Mouse (Mus musculus) kidney, postnatal 36 days (tissue): ENCODE measurements around the gene 5330417C22Rik.

Source experiments
- DNase-seq, 2 experiments: peaks; one replicate each; pipeline ENCODE4 v3.0.0; 2021 to 2022; ENCODE audit warnings: mixed read lengths in 2 of 2

The 5330417C22Rik gene

GRCm38 (mm10) chr3:108411026-108411753, 125.1 kb downstream of the 5330417C22Rik start:
- peak; percentile 89 to 93 for DNase-seq

GRCm38 (mm10) chr3:108410359-108410714, 126.0 kb downstream of the 5330417C22Rik start:
- DNase-seq = peak in 1 of 2 experiments; percentile 61

GRCm38 (mm10) chr3:108409656-108410358, 126.5 kb downstream of the 5330417C22Rik start:
- peak in 1 of 2 experiments; percentile 51 for DNase-seq

- peak; percentile 62 for DNase-seq
Measured at GRCm38 (mm10) chr3:108408517-108409008, 127.8 kb downstream of the 5330417C22Rik start.

- DNase-seq = no peak
Measured at GRCm38 (mm10) chr3:108406306-108406885, 129.9 kb downstream of the 5330417C22Rik start.
